Mouse (Mus musculus) MEL (cell line): ENCODE measurements at regions not wholly inside any gene's neighbourhood (a gene's known extent, or its start where the extent isn't known, plus 50 kb on each side); places are given as distances from the start of the nearest gene placed in this dataset.

Experiments used
- DNase-seq: peaks from one replicate; pipeline ENCODE4 v3.0.0; 2011; ENCODE audit warnings: low read depth, low spot score
- H3K27ac ChIP-seq: 2 replicates; pipeline ENCODE4 v1.5.1; 2012; ENCODE audit warnings: low read depth, mild to moderate bottlenecking, control low read depth, low read length, moderate library complexity; ENCODE audit not compliant: control insufficient read depth
- H3K27me3 ChIP-seq, 2 experiments: fragments of 150-350 bp in 1 of 2; sonication (generic) in 1 of 2; 2 replicates each; pipeline ENCODE4 v1.6.1; 2012; ENCODE audit warnings: low read length in 2 of 2, mild to moderate bottlenecking in 2 of 2, improper control_type of control experiment in 1 of 2, moderate library complexity in 1 of 2; ENCODE audit not compliant: insufficient read depth in 2 of 2, control insufficient read depth in 1 of 2
- H3K36me3 ChIP-seq, 2 experiments: 2 replicates each; pipeline ENCODE4 v1.6.1; 2012 to 2014; ENCODE audit warnings: low read length in 2 of 2, improper control_type of control experiment in 1 of 2, inconsistent platforms in 1 of 2, mild to moderate bottlenecking in 1 of 2; ENCODE audit not compliant: insufficient read depth in 2 of 2, control insufficient read depth in 1 of 2
- H3K4me1 ChIP-seq, 2 experiments: fragments of 150-350 bp in 1 of 2; sonication (generic) in 1 of 2; 2 replicates each; pipeline ENCODE4 v1.6.1; 2012; ENCODE audit warnings: low read length in 2 of 2, improper control_type of control experiment in 1 of 2, mild to moderate bottlenecking in 1 of 2; ENCODE audit not compliant: insufficient read depth in 2 of 2, control insufficient read depth in 1 of 2
- H3K4me3 ChIP-seq, 2 experiments: fragments of 150-350 bp in 1 of 2; sonication (generic) in 1 of 2; 2 replicates each; pipeline ENCODE4 v1.5.1; 2012; ENCODE audit warnings: low read depth in 2 of 2, low read length in 2 of 2, mild to moderate bottlenecking in 2 of 2, moderate library complexity in 2 of 2, control low read depth in 1 of 2, improper control_type of control experiment in 1 of 2; ENCODE audit not compliant: control insufficient read depth in 1 of 2, insufficient read depth in 1 of 2
- H3K79me2 ChIP-seq: 2 replicates; pipeline ENCODE4 v1.6.1; 2012; ENCODE audit warnings: mild to moderate bottlenecking, low read length, moderate library complexity; ENCODE audit not compliant: control insufficient read depth, poor library complexity, insufficient read depth
- H3K9ac ChIP-seq: 2 replicates; pipeline ENCODE4 v1.6.1; 2012; ENCODE audit warnings: low read depth, mild to moderate bottlenecking, control low read depth, low read length, moderate library complexity; ENCODE audit not compliant: control insufficient read depth, poor library complexity, severe bottlenecking
- H3K9me3 ChIP-seq: fragments of 150-350 bp; sonication (generic); replicated peaks from 2 replicates; pipeline ENCODE4 v1.6.1; 2012; ENCODE audit warnings: mild to moderate bottlenecking, low read length, improper control_type of control experiment, moderate library complexity; ENCODE audit not compliant: insufficient read depth
- CHD1 ChIP-seq: IDR thresholded peaks from 2 replicates; pipeline ENCODE4 v1.6.1; 2012; ENCODE audit warnings: low read depth, mild to moderate bottlenecking, inconsistent platforms, low read length, improper control_type of control experiment
- CHD2 ChIP-seq: IDR thresholded peaks from 2 replicates; pipeline ENCODE4 v1.6.1; 2011; ENCODE audit warnings: low read length, improper control_type of control experiment
- CTCF ChIP-seq, 3 experiments: IDR thresholded peaks in 2 of 3; conservative IDR thresholded peaks in 1 of 3; 2 replicates each; pipeline ENCODE4 v1.5.1; 2011 to 2012; ENCODE audit warnings: low read length in 3 of 3, low read depth in 2 of 3, mild to moderate bottlenecking in 2 of 3, improper control_type of control experiment in 1 of 3, inconsistent platforms in 1 of 3, mixed read lengths in 1 of 3, moderate library complexity in 1 of 3; ENCODE audit not compliant: control insufficient read depth in 1 of 3, insufficient read depth in 1 of 3, poor library complexity in 1 of 3, severe bottlenecking in 1 of 3
- E2F4 ChIP-seq: IDR thresholded peaks from 2 replicates; pipeline ENCODE4 v1.6.1; 2011; ENCODE audit warnings: low read depth, low read length, improper control_type of control experiment, borderline replicate concordance
- EP300 ChIP-seq, 2 experiments: IDR thresholded peaks; 2 replicates each; pipeline ENCODE4 v1.6.1; 2011; ENCODE audit warnings: improper control_type of control experiment in 2 of 2, low read length in 2 of 2, low read depth in 1 of 2, mild to moderate bottlenecking in 1 of 2
- ETS1 ChIP-seq: IDR thresholded peaks from 2 replicates; pipeline ENCODE4 v1.6.1; 2012; ENCODE audit warnings: low read depth, mild to moderate bottlenecking, inconsistent platforms, low read length, improper control_type of control experiment, moderate library complexity
- GATA1 ChIP-seq: IDR thresholded peaks from 2 replicates; pipeline ENCODE4 v1.6.1; 2011; ENCODE audit warnings: low read depth, low read length, improper control_type of control experiment
- MYC ChIP-seq: IDR thresholded peaks from 2 replicates; pipeline ENCODE4 v1.6.1; 2011; ENCODE audit warnings: low read depth, mild to moderate bottlenecking, low read length, improper control_type of control experiment, moderate library complexity
- POLR2AphosphoS2 ChIP-seq: IDR thresholded peaks from 2 replicates; pipeline ENCODE4 v1.6.1; 2011; ENCODE audit warnings: low read length, improper control_type of control experiment
- SIN3A ChIP-seq: IDR thresholded peaks from 2 replicates; pipeline ENCODE4 v1.6.1; 2012; ENCODE audit warnings: low read length, improper control_type of control experiment, inconsistent platforms
- SMC3 ChIP-seq: IDR thresholded peaks from 2 replicates; pipeline ENCODE4 v1.6.1; 2011; ENCODE audit warnings: low read depth, low read length, improper control_type of control experiment
- TBP ChIP-seq: IDR thresholded peaks from 2 replicates; pipeline ENCODE4 v1.8.0; 2011; ENCODE audit warnings: low read depth, low read length, improper control_type of control experiment
- ZC3H11A ChIP-seq: IDR thresholded peaks from 2 replicates; pipeline ENCODE4 v1.6.1; 2012; ENCODE audit warnings: low read depth, mild to moderate bottlenecking, inconsistent platforms, low read length, improper control_type of control experiment
- ZMIZ1 ChIP-seq: IDR thresholded peaks from 2 replicates; pipeline ENCODE4 v1.6.1; 2012; ENCODE audit warnings: low read depth, mild to moderate bottlenecking, inconsistent platforms, low read length, improper control_type of control experiment, moderate library complexity

DNA sequence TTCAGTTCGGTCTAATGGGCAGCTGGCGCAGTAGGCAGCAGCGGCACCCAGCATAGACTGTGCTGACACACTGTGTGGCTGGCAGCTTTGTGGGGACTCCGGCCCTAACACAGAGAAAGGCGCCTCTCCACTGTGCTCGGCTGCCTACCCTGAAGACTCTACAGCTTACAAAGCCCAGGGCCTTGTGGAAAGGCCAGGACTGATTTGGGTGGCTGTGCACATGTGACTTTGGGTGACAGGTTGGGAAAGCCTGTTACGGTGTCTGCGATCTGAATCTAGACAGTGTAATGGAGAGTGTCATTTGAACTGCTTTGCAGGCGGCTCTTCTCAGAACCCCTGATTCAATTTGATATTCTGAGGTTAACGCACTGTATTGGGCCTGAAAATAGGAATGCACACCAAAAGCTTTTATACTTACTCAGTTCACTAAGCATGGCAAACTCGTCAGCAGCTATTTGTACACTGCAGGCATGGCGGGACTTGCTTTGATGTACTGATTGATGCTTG, 228.7 kb downstream of the Tle4 start:
- Histone ChIP-seq H3K27me3 (no peaks in the 10 kb centered on the region), H3K9me3 (no peaks in the 10 kb centered on the region), H3K79me2 (no peaks in the 10 kb centered on the region), H3K4me3 (no peak overlapping the region), H3K36me3 (no peaks in the 10 kb centered on the region), H3K27ac (no peak overlapping the region), H3K4me1 (no peaks in the 10 kb centered on the region), H3K9ac (no peak overlapping the region)
- DNase-seq: no peak
- TF ChIP-seq ZMIZ1 (no peak), SMC3 (no peak)

DNA sequence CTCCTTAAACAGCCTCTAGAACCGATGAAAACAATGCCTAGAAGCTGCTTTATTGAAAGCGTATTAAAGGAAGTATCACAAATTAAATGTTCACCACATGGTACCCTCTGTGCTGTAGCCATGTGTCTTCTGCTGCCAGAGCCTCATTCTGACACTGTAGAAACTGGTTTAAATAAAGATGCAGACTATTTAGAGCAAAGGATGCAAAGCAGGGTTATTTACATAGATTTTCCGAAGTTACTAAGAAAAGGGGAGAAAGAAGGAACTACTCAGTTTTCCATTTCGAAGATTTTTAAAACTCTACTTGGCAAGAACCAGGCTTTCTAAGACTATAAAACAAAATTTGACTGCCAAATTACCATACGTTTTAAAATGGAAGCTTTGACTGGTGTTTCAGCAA, 226.5 kb downstream of the Tle4 start:
- H3K4me3 ChIP-seq: no peak overlapping the region

GRCm38 (mm10) chr19:14373996-14374395, 223.9 kb downstream of the Tle4 start:
- H3K27me3 ChIP-seq: no peaks in the 10 kb centered on the region; a peak in 1 of 4 replicates
- no peaks in the 10 kb centered on the region for H3K9me3 ChIP-seq
- no peaks in the 10 kb centered on the region for H3K79me2 ChIP-seq
- H3K4me3 ChIP-seq: no peak overlapping the region
- no peak for DNase-seq
- no peak overlapping the region for H3K9ac ChIP-seq
- H3K4me1 ChIP-seq: no peaks in the 10 kb centered on the region
- TF ChIP-seq MYC (no peak), ZC3H11A (no peak), CHD1 (no peak), CHD2 (no peak), POLR2AphosphoS2 (no peak), ETS1 (no peak), TBP (no peak), EP300 (IDR thresholded peaks at IDR 0.05; ENCODE audit: low read depth in 1 of 2, low read length in 2 of 2) (no peak)
- TF ChIP-seq, all 39 proteins: peak for 0
- no peak overlapping the region for H3K27ac ChIP-seq
- no peaks in the 10 kb centered on the region for H3K36me3 ChIP-seq

More for the DNA sequence above, 226.5 kb downstream of the Tle4 start:
- no peak for DNase-seq
- no peaks in the 10 kb centered on the region for H3K4me1 ChIP-seq
- H3K27me3 ChIP-seq: no peaks in the 10 kb centered on the region
- H3K9me3 ChIP-seq: no peaks in the 10 kb centered on the region
- no peaks in the 10 kb centered on the region for H3K36me3 ChIP-seq
- no peaks in the 10 kb centered on the region for H3K79me2 ChIP-seq
- TF ChIP-seq CTCF (IDR thresholded peaks at IDR 0.05 in 2 of 3, conservative IDR thresholded peaks at IDR 0.05 in 1 of 3; ENCODE audit: control insufficient read depth in 1 of 3, insufficient read depth in 1 of 3, low read depth in 2 of 3, low read length in 3 of 3, poor library complexity in 1 of 3, severe bottlenecking in 1 of 3) (no peak), E2F4 (no peak), MYC (no peak), TBP (no peak), GATA1 (no peak), POLR2AphosphoS2 (no peak), SIN3A (no peak)
- no peak overlapping the region for H3K9ac ChIP-seq
- no peak overlapping the region for H3K27ac ChIP-seq
